Mouse (Mus musculus) ES-Bruce4 (cell line): ENCODE measurements around the gene Cyb5d1. TPM values are rescaled to one million over a fixed set of nuclear protein-coding genes. Genes with fewer than 3 reads are reported as not detected.
A peak's percentile ranks its signal among the peaks of the same experiment; 100 is the strongest.

Experiments
- H3K27ac ChIP-seq: 2 replicates; pipeline ENCODE4 v1.5.1; 2012; ENCODE audit warnings: low read length, inconsistent platforms; ENCODE audit not compliant: insufficient read depth
- H3K27me3 ChIP-seq: 2 replicates; pipeline ENCODE4 v1.6.1; 2012; ENCODE audit warnings: mild to moderate bottlenecking, low read length, inconsistent platforms; ENCODE audit not compliant: control insufficient read depth, poor library complexity, insufficient read depth, severe bottlenecking
- H3K36me3 ChIP-seq: 2 replicates; pipeline ENCODE4 v1.6.1; 2012; ENCODE audit warnings: inconsistent platforms, mild to moderate bottlenecking, low read length, moderate library complexity; ENCODE audit not compliant: control insufficient read depth, poor library complexity, insufficient read depth, severe bottlenecking
- H3K4me1 ChIP-seq: one replicate; pipeline ENCODE4 v1.8.1; 2011; ENCODE audit warnings: low read length; ENCODE audit not compliant: control insufficient read depth, insufficient read depth
- H3K4me3 ChIP-seq: 2 replicates; pipeline ENCODE4 v1.5.1; 2011; ENCODE audit warnings: low read depth, mild to moderate bottlenecking, low read length
- H3K9ac ChIP-seq: 2 replicates; pipeline ENCODE4 v1.6.1; 2012; ENCODE audit warnings: low read depth, mild to moderate bottlenecking, inconsistent platforms; ENCODE audit not compliant: poor library complexity, severe bottlenecking
- H3K9me3 ChIP-seq: replicated peaks from 2 replicates; pipeline ENCODE4 v1.6.1; 2012; ENCODE audit warnings: mild to moderate bottlenecking, low read length, inconsistent platforms; ENCODE audit not compliant: control insufficient read depth, poor library complexity, insufficient read depth, severe bottlenecking
- CTCF ChIP-seq: IDR thresholded peaks from one replicate; pipeline ENCODE4 v1.8.1; 2011; ENCODE audit warnings: low read depth, low read length
- EP300 ChIP-seq: IDR thresholded peaks from 2 replicates; pipeline ENCODE4 v1.6.1; 2011; ENCODE audit warnings: low read depth, low read length; ENCODE audit not compliant: insufficient read depth
- POLR2A ChIP-seq: IDR thresholded peaks from one replicate; pipeline ENCODE4 v1.8.1; 2011; ENCODE audit warnings: low read length; ENCODE audit not compliant: insufficient read depth
- polyA plus RNA-seq: library from polyadenylated mRNA; stranded (reverse); fragments of >200 nt; gene quantifications from 2 replicates; pipeline ENCODE4 v1.2.4, GENCODE M21; 2011; ENCODE audit warnings: low read depth; ENCODE audit not compliant: missing spikeins, insufficient read depth, insufficient read length

Gene Cyb5d1
- polyA plus RNA-seq, 1 experiment = 21.1 TPM

DNA sequence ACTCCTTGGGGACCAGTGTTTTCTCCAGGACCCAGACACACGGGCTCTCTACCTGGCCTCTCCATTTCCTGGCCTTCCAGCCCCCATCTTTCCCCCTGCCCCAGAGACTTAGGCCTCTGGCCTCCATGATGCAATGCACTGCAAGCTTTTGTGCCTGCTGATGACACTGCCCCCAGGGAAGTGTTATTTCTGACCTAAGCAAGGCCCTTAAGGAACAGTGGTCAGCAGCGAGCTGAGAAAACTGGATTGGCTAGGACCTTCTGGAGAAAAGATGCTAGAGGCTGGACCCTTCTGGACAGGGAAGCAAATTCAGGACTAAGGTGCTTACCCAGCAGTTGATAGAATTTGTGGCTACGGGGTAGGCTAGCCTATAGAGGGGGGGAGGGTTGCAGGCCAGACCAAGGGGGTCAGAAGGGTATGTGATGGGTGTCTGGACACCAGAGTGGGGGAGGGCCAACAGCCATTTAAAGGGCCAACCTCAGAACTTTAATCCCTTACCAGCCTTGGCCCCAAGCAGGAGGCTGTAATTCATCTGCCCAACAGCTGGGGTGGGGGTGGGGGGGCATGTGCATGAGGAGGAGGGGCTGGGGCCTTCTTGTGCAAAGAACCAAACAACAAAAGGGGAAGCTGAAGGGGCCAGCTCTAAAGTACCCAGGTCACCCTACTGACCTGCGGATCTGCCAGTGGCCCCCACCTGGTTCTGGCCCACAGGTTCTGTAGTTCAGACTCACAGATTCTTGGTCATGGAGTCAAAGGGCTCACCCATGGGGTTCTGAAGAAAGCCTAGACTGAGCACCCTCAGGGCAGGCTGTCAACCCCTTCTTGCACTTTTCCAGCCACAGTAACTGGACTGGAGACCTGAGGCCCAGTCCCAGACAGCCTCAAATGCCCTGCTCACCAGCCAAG, 19.2 kb upstream of the Cyb5d1 start:
- Histone ChIP-seq H3K27ac (peak overlapping the region; percentile 18; the same call in 1 of the 2 replicates), H3K9ac (peak overlapping the region; percentile 80), H3K36me3 (no peaks in the 10 kb centered on the region), H3K4me1 (peaks cover 13% of the 10 kb centered on the region), H3K9me3 (no peaks in the 10 kb centered on the region), H3K27me3 (no peaks in the 10 kb centered on the region), H3K4me3 (peak overlapping the region; percentile 80; the same call in 1 of the 2 replicates)
- TF ChIP-seq CTCF = no peak
- no peak for TF ChIP-seq EP300
- TF ChIP-seq POLR2A = no peak

DNA sequence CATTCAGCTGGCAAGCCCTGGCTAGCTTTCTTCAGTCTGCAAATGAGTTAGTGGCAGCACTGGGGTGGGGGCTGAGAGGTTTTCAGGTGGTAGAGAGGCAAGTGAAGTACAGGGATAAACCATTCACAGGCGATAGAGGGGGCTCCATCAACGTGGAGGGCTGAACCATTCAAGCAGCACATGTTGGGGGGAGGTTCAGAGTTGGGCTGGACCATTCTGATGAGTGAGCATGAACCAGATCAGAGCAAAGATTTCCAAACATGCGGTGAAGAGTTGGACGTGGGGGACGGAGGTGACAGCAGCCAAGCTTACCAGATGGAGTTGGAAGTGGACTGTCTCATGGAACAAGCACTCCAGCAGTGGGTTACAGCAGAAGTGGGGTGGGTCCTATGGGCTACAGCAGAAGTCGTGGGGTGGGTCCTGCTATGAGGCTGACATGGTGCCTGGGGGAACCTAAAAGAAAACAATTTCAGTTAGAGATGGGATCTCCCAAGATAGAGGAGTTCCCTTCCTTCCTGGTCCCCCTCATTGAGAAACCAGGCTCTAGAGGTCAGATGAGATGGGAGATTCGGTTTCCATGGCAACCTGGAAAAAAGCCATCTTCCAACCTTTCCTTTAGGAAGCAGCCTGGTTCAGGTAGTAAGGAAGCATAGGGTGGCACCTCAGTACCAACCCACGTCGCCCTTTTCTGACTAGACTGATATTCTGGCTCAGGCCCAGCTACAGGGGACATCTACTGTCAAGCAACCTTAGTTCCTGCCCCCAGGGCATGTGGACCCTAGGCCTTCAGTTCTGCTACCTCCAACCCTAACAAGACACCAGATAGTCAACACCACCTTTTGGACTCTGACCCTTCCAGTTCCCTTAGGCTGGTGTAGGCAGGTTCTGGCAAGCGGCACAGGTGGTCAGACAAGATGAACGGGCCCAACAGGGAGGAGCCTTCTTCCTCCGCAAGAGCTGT, 18.1 kb upstream of the Cyb5d1 start, which contains the start of gene Kdm6b:
Kdm6b (minus strand) TSS at position 455 of the 961 bp plus-strand sequence.
- Histone ChIP-seq H3K9me3 (no peaks in the 10 kb centered on the region), H3K27me3 (no peaks in the 10 kb centered on the region), H3K36me3 (no peaks in the 10 kb centered on the region), H3K9ac (peak within 1 kb of the TSS; percentile 3; the same call in 1 of the 2 replicates), H3K4me1 (peaks cover 10% of the 10 kb centered on the region), H3K27ac (peak within 1 kb of the TSS; percentile 18; the same call in 1 of the 2 replicates), H3K4me3 (peak within 1 kb of the TSS; percentile 22)
- TF ChIP-seq EP300 = 0 out of 2 replicates have a peak, but pooled peaks have one; percentile 12
- no peak for TF ChIP-seq CTCF

DNA sequence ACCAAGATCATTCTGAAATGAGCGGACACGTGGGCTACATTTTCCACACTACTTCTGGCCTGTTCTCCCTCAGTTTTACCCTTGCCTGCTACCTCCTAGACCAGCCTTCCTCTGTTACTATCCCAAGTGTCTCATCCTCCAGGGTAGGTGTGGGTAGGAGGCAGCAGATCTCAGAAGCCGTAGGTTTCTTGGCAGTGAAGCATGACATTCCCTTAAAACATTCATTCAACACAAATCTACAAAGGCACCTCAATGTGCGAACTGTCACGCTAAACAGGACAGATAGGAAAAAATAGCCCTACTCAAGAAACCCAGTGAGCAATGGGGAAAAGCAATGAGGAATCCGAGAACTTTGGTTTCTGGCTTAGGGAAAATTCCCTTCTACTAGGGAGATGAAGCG, 17.1 kb upstream of the Cyb5d1 start:
- Histone ChIP-seq H3K4me3 (no peak overlapping the region), H3K9me3 (no peaks in the 10 kb centered on the region), H3K27ac (no peak overlapping the region), H3K27me3 (no peaks in the 10 kb centered on the region), H3K36me3 (no peaks in the 10 kb centered on the region), H3K4me1 (peaks cover 10% of the 10 kb centered on the region), H3K9ac (peak overlapping the region; percentile 78)
- TF ChIP-seq EP300 (no peak), CTCF (no peak), POLR2A (no peak)

GRCm38 (mm10) chr11:69411538-69412203, 16.2 kb upstream of the Cyb5d1 start:
- H3K36me3 ChIP-seq = no peaks in the 10 kb centered on the region
- H3K27ac ChIP-seq = peak overlapping the region; percentile 3
- peak overlapping the region; percentile 83 for H3K4me3 ChIP-seq
- peak overlapping the region; percentile 78 for H3K9ac ChIP-seq
- 0 out of 2 replicates have a peak, but pooled peaks have one; percentile 30 for TF ChIP-seq EP300
- no peak for TF ChIP-seq CTCF
- TF ChIP-seq POLR2A = no peak
- H3K9me3 ChIP-seq = no peaks in the 10 kb centered on the region
- no peaks in the 10 kb centered on the region for H3K27me3 ChIP-seq
- H3K4me1 ChIP-seq = peaks cover 10% of the 10 kb centered on the region

- Histone ChIP-seq H3K36me3 (no peaks in the 10 kb centered on the region), H3K27ac (peak overlapping the region; percentile 3), H3K9me3 (no peaks in the 10 kb centered on the region), H3K9ac (peak overlapping the region; percentile 78), H3K4me1 (peaks cover 10% of the 10 kb centered on the region), H3K27me3 (no peaks in the 10 kb centered on the region), H3K4me3 (peak overlapping the region; percentile 83)
- TF ChIP-seq EP300 (0 out of 2 replicates have a peak, but pooled peaks have one; percentile 27), CTCF (no peak), POLR2A (peak; percentile 31)
Observed at GRCm38 (mm10) chr11:69411073-69411535, 15.7 kb upstream of the Cyb5d1 start.
